Mouse (Mus musculus): ENCODE data around the gene Rnf10.

Rnf10 gene

DNA sequence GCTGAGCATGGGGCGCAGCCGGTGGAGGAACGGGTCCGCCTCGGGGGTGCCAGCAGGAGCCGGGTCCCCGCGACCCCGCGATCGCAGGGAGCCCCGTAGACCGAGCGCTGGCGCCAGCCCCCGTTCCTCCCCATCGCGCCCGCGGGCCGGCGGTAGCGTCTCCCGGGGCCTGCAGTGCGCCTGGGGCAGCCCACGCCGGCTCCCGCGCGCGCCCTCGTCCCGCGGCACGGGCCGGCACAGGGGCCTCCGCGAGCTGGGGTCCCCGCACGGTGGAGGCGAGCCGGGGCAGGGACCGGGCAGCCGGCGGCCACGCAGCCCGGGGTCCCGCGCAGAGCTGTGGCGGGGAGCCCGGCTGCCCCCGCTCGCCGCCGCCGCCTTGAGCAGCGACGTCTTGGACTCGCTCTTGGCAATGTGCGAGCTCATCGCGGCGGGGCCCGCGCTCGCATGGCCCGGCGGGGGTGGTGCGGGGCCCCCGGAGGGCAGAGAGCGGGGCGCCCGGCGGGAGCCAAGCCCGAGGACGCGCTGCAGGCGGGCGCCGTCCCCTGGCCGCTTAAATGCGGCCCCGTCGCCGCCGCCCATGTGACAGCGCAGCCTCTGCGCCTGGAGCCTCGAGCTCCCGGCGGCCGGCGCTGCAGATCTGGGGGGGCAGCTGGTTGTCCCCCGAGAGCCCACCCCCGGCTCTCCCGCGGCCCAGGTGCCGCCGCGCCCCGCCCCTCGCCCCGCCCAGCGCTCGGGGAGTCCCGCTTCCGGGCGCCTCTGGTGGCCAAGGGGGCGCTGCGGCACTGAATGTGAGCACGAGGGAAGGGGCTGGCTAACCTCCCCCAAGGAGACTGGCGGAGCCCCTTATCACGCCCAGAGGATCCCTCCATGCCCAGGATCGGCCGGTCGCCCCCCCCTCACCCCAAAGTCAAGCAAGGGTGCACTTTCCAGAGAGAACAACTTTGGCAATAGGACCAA lies 78.8 kb downstream of the Rnf10 start, which contains the start of gene Cabp1:
TSS of gene Cabp1 (minus strand) at position 713 of the 957 bp plus-strand sequence.
- DNase-seq (ENCODE audit: low spot score) = no peak

DNA sequence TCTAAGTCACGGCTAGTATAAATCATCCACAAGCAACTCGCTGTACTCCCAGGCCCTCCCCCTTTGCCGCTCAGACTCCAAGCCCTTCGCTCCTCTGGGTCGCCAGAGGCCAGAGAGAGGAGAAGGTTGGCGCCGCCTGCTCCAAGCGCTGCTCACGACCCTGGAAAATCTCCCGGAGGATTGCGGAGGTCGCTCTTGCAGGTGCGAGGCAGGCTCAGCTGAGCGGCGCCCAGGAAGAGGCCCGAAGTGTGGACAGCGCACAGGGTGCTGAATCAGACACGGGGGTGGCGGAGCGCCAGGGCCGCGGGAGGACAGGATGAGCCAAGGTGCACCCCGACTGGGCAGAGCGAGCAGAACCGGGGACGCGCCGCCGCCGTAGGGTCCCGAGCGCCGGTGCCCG lies 79.5 kb downstream of the Rnf10 start:
- DNase-seq (ENCODE audit: low spot score) = peak; percentile 66

DNA sequence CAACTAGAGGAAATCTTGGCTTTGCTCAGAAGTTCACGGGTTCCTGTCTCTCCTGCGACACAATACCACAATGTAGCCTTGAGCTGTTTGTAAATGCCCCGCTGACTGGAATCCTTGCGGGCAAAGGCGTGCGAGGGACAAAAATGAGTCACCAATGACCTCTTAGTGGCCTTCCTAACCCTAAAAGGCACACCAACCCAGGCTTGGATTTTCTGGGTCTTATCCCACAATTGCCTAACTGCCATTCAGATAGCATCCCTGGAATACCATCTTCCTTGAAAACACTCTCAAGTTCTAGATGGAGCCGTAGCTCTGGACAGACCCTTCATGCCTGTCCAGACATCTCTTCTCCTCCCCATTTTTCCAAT lies 79.9 kb downstream of the Rnf10 start:
- no peak for DNase-seq (ENCODE audit: low spot score)

DNA sequence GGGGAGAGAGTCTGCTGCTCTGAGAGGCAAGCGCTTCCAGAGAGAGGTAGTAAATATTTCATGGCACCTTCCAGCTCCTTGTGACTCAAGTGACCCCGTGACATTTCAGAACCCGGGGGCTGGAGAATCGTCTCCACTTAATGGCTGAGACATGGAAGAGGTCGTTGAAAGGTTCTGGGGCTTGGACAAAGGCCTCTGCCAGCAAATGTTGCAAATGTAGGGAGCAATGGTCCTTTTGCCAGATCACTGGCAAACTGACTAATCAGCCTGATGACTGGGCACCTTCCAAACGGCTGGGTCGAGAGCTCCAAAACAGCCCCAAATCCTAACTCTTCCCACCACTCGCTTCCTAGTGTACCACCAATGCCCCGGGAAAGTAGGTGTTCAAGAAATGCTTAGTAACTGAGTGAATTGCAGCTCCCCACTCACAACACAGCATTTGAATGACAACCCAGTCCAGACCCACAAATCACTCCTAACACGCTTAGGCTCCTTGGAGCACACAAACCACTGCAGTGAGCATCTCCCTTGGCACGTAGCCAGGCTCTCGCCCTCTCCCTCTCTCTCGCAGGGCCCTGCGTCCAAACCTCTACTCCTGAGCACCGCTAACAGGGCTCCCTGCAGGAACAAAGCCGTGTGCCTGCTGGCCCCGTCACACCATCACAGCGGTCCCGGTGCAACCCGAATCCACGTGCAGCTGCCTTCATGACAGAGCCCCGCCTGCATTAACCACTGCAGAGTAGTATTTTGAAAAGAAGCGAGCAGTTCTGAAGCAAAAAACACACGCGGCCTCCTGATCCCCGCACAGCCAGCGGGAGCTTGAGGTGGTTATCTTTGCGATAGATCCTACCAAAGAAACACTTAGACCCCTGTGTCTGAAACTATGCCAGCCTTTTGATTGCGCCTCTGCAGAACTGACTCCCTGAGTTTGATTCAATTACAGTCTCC lies 80.5 kb downstream of the Rnf10 start:
- peak; percentile 50 for DNase-seq (ENCODE audit: low spot score)

Measured in testis, postnatal 14 days (tissue).